Mouse (Mus musculus) brain, embryonic 14.5 days (tissue): ENCODE data around the gene Cdca3.

Experiments
- CTCF ChIP-seq: fragments of 200-500 bp; IDR thresholded peaks from 2 replicates; pipeline ENCODE4 v1.5.1; 2012; ENCODE audit warnings: inconsistent platforms, mild to moderate bottlenecking, moderate library complexity, borderline replicate concordance; ENCODE audit not compliant: insufficient read depth, insufficient read length; ENCODE audit errors: extremely low read depth
- POLR2A ChIP-seq: fragments of 200-500 bp; IDR thresholded peaks from 2 replicates; pipeline ENCODE4 v1.6.1; 2012; ENCODE audit warnings: mild to moderate bottlenecking, inconsistent platforms, borderline replicate concordance; ENCODE audit not compliant: poor library complexity, insufficient read depth, insufficient read length, severe bottlenecking; ENCODE audit errors: extremely low read depth

- TF ChIP-seq CTCF (no peak), POLR2A (no peak)
These were observed 16.5 kb upstream of the Cdca3 start for GRCm38 (mm10) chr6:124812848-124813247.
